Mouse (Mus musculus): Measurements from ENCODE around the gene Bbs5. TPM values are rescaled to one million over a fixed set of nuclear protein-coding genes. Genes with fewer than 3 reads are reported as not detected.

Bbs5 gene
- 28.1 and 36.4 TPM in 2 replicates for polyA plus RNA-seq (2012; rRNA removed)

DNA sequence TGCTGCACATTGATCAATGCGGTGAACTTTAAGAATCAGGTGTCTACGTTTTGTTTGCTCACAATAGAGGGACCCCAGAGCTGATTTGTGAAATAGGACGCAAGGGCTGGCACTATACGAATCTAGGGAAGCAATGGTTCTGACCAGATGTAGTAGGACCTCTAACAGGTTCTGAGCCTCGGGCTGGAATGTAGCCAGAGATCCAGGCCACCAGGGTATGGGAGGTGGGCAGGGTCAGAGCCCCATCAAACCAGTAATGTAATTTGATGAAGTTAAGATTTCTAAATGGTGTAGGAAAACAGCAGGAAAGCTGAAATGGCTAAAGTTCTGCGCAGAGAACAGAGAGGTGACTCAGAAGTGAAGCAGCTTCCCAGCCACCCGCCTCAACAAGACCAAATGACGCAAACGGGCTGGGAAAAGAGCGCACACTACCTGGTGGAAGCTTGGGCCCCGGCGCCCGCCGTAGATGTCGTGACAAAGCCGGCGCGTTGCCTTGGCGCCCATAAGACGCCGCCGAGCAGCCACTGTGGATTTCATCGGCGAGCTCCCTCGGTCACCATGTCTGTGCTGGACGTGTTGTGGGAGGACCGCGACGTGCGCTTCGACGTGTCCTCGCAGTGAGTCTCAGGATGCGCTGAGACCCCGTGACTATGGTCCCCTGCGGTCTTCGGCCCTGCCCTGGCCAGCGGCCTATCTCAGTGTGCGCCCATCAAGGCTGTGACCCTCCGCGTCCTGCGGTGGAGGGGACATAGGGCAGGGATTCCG, at the start of gene Bbs5:
Bbs5 (plus strand) TSS at position 446 of the 765 bp plus-strand sequence.
- Histone ChIP-seq H3K4me3 (ENCODE audit: insufficient read depth, low read length) (peak within 1 kb of the TSS; percentile 96), H3K4me1 (ENCODE audit: control insufficient read depth, insufficient read depth, low read length) (no peaks in the 10 kb centered on the region), H3K27ac (ENCODE audit: insufficient read depth, low read length) (0 out of 2 replicates have a peak within 1 kb of the TSS, but pooled peaks have one; percentile 7)
- peak; percentile 80 for TF ChIP-seq POLR2A (IDR thresholded peaks at IDR 0.05; ENCODE audit: extremely low read depth, insufficient read depth, low read length)
- TF ChIP-seq CTCF (IDR thresholded peaks at IDR 0.05; ENCODE audit: extremely low read depth, insufficient read depth, low read length): no peak

GRCm38 (mm10) chr2:69603726-69604393, 43.1 kb upstream of the Bbs5 start:
- H3K27ac ChIP-seq (ENCODE audit: insufficient read depth, low read length): no peak overlapping the region
- no peak overlapping the region for H3K4me3 ChIP-seq (ENCODE audit: insufficient read depth, low read length)
- TF ChIP-seq CTCF (IDR thresholded peaks at IDR 0.05; ENCODE audit: extremely low read depth, insufficient read depth, low read length) (no peak), POLR2A (IDR thresholded peaks at IDR 0.05; ENCODE audit: extremely low read depth, insufficient read depth, low read length) (no peak)
- H3K4me1 ChIP-seq (ENCODE audit: control insufficient read depth, insufficient read depth, low read length): no peaks in the 10 kb centered on the region

DNA sequence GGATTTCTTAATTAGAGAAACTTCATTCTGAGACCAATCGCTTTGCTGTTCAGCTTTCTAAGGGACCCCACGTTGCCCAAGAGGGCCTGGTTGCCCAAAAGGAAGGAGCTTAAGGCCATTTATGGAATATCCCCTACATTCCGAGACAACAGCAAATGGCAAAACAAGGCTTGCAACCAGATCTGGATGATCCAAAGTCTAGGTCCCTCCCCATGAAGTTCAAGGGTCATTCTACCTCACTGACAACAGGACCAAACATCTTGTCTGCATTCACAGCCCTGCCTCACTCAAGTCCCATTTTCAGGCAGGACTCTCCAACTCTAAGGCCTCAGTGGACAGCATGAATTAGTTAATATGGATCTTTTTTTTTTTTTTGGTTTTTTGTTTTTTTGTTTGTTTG, 40.4 kb upstream of the Bbs5 start:
- H3K27ac ChIP-seq (ENCODE audit: insufficient read depth, low read length): no peak overlapping the region
- no peak overlapping the region for H3K4me3 ChIP-seq (ENCODE audit: insufficient read depth, low read length)
- TF ChIP-seq POLR2A (IDR thresholded peaks at IDR 0.05; ENCODE audit: extremely low read depth, insufficient read depth, low read length) (no peak), CTCF (IDR thresholded peaks at IDR 0.05; ENCODE audit: extremely low read depth, insufficient read depth, low read length) (no peak)
- H3K4me1 ChIP-seq (ENCODE audit: control insufficient read depth, insufficient read depth, low read length): no peaks in the 10 kb centered on the region

- H3K4me1 ChIP-seq (ENCODE audit: control insufficient read depth, insufficient read depth, low read length): no peaks in the 10 kb centered on the region
- no peak overlapping the region for H3K4me3 ChIP-seq (ENCODE audit: insufficient read depth, low read length)
- TF ChIP-seq POLR2A (IDR thresholded peaks at IDR 0.05; ENCODE audit: extremely low read depth, insufficient read depth, low read length): no peak
- TF ChIP-seq CTCF (IDR thresholded peaks at IDR 0.05; ENCODE audit: extremely low read depth, insufficient read depth, low read length): no peak
- no peak overlapping the region for H3K27ac ChIP-seq (ENCODE audit: insufficient read depth, low read length)
Measured at GRCm38 (mm10) chr2:69612237-69612636, 34.7 kb upstream of the Bbs5 start.

GRCm38 (mm10) chr2:69612716-69613115, 34.3 kb upstream of the Bbs5 start:
- Histone ChIP-seq H3K27ac (ENCODE audit: insufficient read depth, low read length) (no peak overlapping the region), H3K4me1 (ENCODE audit: control insufficient read depth, insufficient read depth, low read length) (no peaks in the 10 kb centered on the region), H3K4me3 (ENCODE audit: insufficient read depth, low read length) (no peak overlapping the region)
- TF ChIP-seq POLR2A (IDR thresholded peaks at IDR 0.05; ENCODE audit: extremely low read depth, insufficient read depth, low read length) (no peak), CTCF (IDR thresholded peaks at IDR 0.05; ENCODE audit: extremely low read depth, insufficient read depth, low read length) (no peak)

DNA sequence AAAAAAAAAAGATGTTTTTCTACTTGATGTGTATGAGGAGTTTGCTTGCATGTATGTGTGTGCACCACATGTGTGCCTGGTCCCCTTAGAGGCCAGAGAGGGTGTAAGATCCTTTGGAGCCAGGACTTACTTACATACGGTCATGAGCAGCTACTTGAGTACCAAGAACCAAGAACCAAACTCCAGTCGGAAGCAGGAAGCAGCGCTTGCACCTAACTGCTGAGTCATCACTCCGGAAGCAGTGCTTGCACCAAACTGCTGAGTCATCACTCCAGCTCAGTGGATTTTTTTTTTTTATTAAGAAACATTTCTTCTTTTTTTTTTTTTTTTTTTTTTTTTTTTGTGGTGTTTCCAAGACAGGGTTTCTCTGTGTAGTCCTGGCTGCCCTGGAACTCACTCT, 33.7 kb upstream of the Bbs5 start:
- no peaks in the 10 kb centered on the region for H3K4me1 ChIP-seq (ENCODE audit: control insufficient read depth, insufficient read depth, low read length)
- TF ChIP-seq POLR2A (IDR thresholded peaks at IDR 0.05; ENCODE audit: extremely low read depth, insufficient read depth, low read length) (no peak), CTCF (IDR thresholded peaks at IDR 0.05; ENCODE audit: extremely low read depth, insufficient read depth, low read length) (no peak)
- no peak overlapping the region for H3K27ac ChIP-seq (ENCODE audit: insufficient read depth, low read length)
- H3K4me3 ChIP-seq (ENCODE audit: insufficient read depth, low read length): no peak overlapping the region

DNA sequence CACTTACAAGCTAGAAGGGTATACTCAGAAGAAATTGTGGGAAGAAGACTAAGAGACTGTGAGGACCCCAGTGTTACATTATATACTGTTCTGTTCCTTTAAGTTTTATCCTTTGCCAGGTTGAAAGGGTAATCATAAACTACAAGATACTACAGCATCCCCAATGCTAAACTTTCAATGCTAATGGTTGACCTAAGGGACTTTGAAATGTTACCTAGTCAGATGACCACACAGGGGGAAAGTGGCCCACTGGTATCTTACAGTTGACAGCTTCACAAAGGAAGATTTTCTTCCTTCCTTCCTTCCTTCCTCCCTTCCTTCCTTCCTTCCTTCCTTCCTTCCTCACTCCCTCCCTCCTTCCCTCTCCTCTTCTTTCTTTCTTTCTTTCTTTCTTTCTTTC, 28.6 kb upstream of the Bbs5 start:
- no peak for TF ChIP-seq POLR2A (IDR thresholded peaks at IDR 0.05; ENCODE audit: extremely low read depth, insufficient read depth, low read length)
- TF ChIP-seq CTCF (IDR thresholded peaks at IDR 0.05; ENCODE audit: extremely low read depth, insufficient read depth, low read length): no peak
- Histone ChIP-seq H3K27ac (ENCODE audit: insufficient read depth, low read length) (no peak overlapping the region), H3K4me1 (ENCODE audit: control insufficient read depth, insufficient read depth, low read length) (no peaks in the 10 kb centered on the region), H3K4me3 (ENCODE audit: insufficient read depth, low read length) (no peak overlapping the region)

DNA sequence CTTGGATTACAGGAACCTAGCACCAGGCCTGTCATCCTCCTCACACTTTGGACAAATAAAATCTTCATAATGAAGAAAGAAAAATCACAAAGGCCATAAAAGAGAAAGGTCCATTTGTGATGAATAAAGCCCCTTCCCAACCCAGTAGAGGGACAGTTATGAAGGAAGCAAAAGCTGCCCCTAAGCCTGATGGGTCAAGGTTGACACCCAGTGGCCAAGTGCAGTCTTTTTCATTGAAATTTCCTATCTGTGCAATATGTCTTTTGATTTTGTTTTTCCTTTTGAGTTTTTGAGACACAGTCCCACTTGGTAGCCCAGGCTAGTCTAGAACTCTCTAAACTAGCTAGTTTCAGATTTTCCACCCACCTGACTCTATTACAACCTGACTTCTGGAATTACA, 27.7 kb upstream of the Bbs5 start:
- no peak overlapping the region for H3K4me3 ChIP-seq (ENCODE audit: insufficient read depth, low read length)
- TF ChIP-seq CTCF (IDR thresholded peaks at IDR 0.05; ENCODE audit: extremely low read depth, insufficient read depth, low read length) (no peak), POLR2A (IDR thresholded peaks at IDR 0.05; ENCODE audit: extremely low read depth, insufficient read depth, low read length) (no peak)
- no peaks in the 10 kb centered on the region for H3K4me1 ChIP-seq (ENCODE audit: control insufficient read depth, insufficient read depth, low read length)
- H3K27ac ChIP-seq (ENCODE audit: insufficient read depth, low read length): no peak overlapping the region

DNA sequence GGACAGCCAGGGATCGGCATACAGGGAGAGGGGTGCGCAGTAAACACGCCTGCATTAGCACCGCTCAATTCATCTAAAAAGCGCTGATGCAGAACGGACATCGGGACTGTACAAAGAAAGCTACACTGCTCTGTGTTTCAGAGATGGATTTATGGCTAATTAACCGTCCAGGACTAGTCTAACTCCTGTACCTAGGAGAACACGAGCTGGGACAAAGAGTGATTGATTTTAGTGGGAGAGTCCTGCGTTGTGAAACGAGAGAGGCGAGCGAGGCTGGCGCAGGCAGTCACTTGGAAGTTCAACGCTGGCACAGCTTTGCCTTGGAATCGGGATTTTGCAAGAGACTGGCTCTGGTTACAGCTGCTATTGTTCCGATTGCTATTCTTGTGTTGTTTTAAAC, 17.8 kb upstream of the Bbs5 start:
- Histone ChIP-seq H3K4me1 (ENCODE audit: control insufficient read depth, insufficient read depth, low read length) (no peaks in the 10 kb centered on the region), H3K4me3 (ENCODE audit: insufficient read depth, low read length) (no peak overlapping the region), H3K27ac (ENCODE audit: insufficient read depth, low read length) (no peak overlapping the region)
- TF ChIP-seq CTCF (IDR thresholded peaks at IDR 0.05; ENCODE audit: extremely low read depth, insufficient read depth, low read length): no peak
- TF ChIP-seq POLR2A (IDR thresholded peaks at IDR 0.05; ENCODE audit: extremely low read depth, insufficient read depth, low read length): no peak

- H3K4me3 ChIP-seq (ENCODE audit: insufficient read depth, low read length): no peak overlapping the region
- H3K4me1 ChIP-seq (ENCODE audit: control insufficient read depth, insufficient read depth, low read length): no peaks in the 10 kb centered on the region
- H3K27ac ChIP-seq (ENCODE audit: insufficient read depth, low read length): no peak overlapping the region
- TF ChIP-seq POLR2A (IDR thresholded peaks at IDR 0.05; ENCODE audit: extremely low read depth, insufficient read depth, low read length) (no peak), CTCF (IDR thresholded peaks at IDR 0.05; ENCODE audit: extremely low read depth, insufficient read depth, low read length) (no peak)
Measured at GRCm38 (mm10) chr2:69629914-69630313, 17.1 kb upstream of the Bbs5 start.
